Mouse (Mus musculus) CH12.LX (cell line): ENCODE data around the gene Fbxo36.

Experiments used
- CTCF ChIP-seq, 2 experiments: IDR thresholded peaks in 1 of 2; conservative IDR thresholded peaks in 1 of 2; 2 replicates each; pipeline ENCODE4 v1.5.1; 2011 to 2012; ENCODE audit warnings: low read depth in 2 of 2, low read length in 2 of 2, improper control_type of control experiment in 1 of 2, inconsistent platforms in 1 of 2, mild to moderate bottlenecking in 1 of 2, moderate library complexity in 1 of 2
- GABPA ChIP-seq: IDR thresholded peaks from 2 replicates; pipeline ENCODE4 v1.6.1; 2012; ENCODE audit warnings: low read depth, low read length, improper control_type of control experiment, inconsistent platforms; ENCODE audit not compliant: insufficient replicate concordance
- JUN ChIP-seq: IDR thresholded peaks from 2 replicates; pipeline ENCODE4 v1.6.1; 2011; ENCODE audit warnings: low read depth, mild to moderate bottlenecking, low read length, improper control_type of control experiment, moderate library complexity; ENCODE audit not compliant: insufficient read depth
- MAFK ChIP-seq: IDR thresholded peaks from 2 replicates; pipeline ENCODE4 v1.6.1; 2011; ENCODE audit warnings: low read length, improper control_type of control experiment; ENCODE audit not compliant: insufficient replicate concordance
- MAX ChIP-seq: IDR thresholded peaks from 2 replicates; pipeline ENCODE4 v1.6.1; 2011; ENCODE audit warnings: low read length, improper control_type of control experiment
- MXI1 ChIP-seq: IDR thresholded peaks from 2 replicates; pipeline ENCODE4 v1.6.1; 2011; ENCODE audit warnings: mild to moderate bottlenecking, low read depth, low read length, improper control_type of control experiment
- PAX5 ChIP-seq: IDR thresholded peaks from 2 replicates; pipeline ENCODE4 v1.6.1; 2012; ENCODE audit warnings: low read length, inconsistent platforms, mixed read lengths
- POLR2A ChIP-seq: IDR thresholded peaks from 2 replicates; pipeline ENCODE4 v1.6.1; 2011; ENCODE audit warnings: low read depth, mild to moderate bottlenecking, improper control_type of control experiment, low read length
- RCOR1 ChIP-seq: conservative IDR thresholded peaks from 2 replicates; pipeline ENCODE4 v1.6.1; 2012; ENCODE audit warnings: low read depth, mild to moderate bottlenecking, inconsistent platforms, low read length, improper control_type of control experiment
- SMC3 ChIP-seq: IDR thresholded peaks from 2 replicates; pipeline ENCODE4 v1.6.1; 2011; ENCODE audit warnings: low read depth, low read length, improper control_type of control experiment
- ZNF384 ChIP-seq: IDR thresholded peaks from 2 replicates; pipeline ENCODE4 v1.6.1; 2012; ENCODE audit warnings: low read depth, low read length, improper control_type of control experiment, inconsistent platforms

- TF ChIP-seq MAFK, result no peak
- no peak for TF ChIP-seq ZNF384
- no peak for TF ChIP-seq CTCF (conservative IDR thresholded peaks at IDR 0.05 in 1 of 2, IDR thresholded peaks at IDR 0.05 in 1 of 2; ENCODE audit: low read depth in 2 of 2, low read length in 2 of 2)
- TF ChIP-seq MAX, result no peak
- no peak for TF ChIP-seq GABPA
- no peak for TF ChIP-seq RCOR1
- TF ChIP-seq MXI1, result no peak
- TF ChIP-seq POLR2A, result no peak
- no peak for TF ChIP-seq JUN
- TF ChIP-seq SMC3, result no peak
- TF ChIP-seq PAX5, result no peak
Measured at GRCm38 (mm10) chr1:84924134-84924533, 84.5 kb downstream of the Fbxo36 start.
